Mouse (Mus musculus): ENCODE data around the gene Errfi1. TPM values are rescaled to one million over a fixed set of nuclear protein-coding genes. Genes with fewer than 3 reads are reported as not detected.
A peak's percentile ranks its signal among the peaks of the same experiment; 100 is the strongest.
"Not testable (repeated sequence)": the region's sequence is repeated elsewhere in the genome, so short reads cannot be mapped to it uniquely, and the experiment has no call there.

Gene Errfi1
- polyA plus RNA-seq, 1 experiment from 2014 or later, result 17.3 TPM

DNA sequence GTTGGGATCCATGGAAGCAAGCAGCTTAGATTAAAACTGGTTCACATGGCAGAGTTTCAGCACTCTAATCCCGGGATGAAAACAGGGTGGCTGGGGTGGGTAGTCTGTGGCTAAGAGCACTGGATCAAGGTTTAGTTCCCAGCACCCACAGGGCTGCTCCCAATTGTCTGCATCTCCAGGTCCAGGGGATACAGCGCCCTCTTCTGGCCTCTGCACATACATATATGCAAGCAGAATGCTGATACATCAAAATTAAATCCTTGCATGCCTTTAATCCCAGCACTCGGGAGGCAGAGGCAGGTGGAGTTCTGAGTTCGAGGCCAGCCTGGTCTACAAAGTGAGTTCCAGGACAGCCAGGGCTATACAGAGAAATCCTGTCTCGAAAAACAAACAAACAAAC lies 54.8 kb downstream of the Errfi1 start:
- ATAC-seq (replicated peaks); H3K9me3 ChIP-seq; H3K9ac ChIP-seq (replicated peaks); H3K27me3 ChIP-seq; H3K27ac ChIP-seq (replicated peaks): not testable (repeated sequence)
- Histone ChIP-seq H3K4me2 (replicated peaks) (peak overlapping the region; percentile 80; the same call in 1 of the 2 replicates), H3K36me3 (peaks cover 23% of the 10 kb centered on the region), H3K4me1 (peaks cover 25% of the 10 kb centered on the region), H3K4me3 (peak overlapping the region; percentile 100; the same call in 1 of the 2 replicates)
- WGBS, result 73% methylated on average over 5 of the region's 5 CpGs

DNA sequence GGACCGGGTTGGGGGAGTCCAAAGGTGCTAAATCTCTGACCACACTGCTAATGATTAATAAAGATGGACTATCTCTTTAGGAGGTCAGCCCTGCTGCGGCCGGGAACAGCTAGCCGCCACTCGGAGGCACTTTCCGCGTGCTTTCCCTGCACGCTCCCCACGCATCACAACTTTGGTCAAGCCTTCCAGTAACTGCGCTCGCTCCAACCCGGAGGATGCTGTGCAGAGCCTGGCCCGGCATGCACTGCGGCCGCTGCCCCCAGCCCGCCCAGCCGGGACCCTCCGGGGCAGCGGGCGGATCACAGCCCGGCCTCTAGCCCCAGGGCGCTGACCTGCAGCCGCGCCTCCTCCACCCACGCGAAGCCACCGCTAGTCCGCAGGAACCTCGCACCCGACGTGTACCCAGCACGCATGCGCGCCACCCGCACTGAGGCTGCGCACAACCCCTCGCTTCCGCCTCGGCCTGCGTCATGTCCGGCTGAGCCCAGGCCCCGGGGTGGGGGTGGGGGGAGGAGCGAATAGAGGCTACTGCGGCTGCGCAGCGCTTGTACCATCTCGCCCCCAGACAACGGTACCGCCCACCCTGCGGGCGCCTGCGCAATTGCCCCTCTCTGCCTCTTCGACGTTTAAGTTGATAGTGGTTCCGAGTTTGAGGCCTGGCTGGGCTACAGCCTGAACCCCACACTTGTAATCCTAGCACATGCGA lies 55.9 kb downstream of the Errfi1 start:
- WGBS, result under 1% methylated on average over 55 of the region's 56 CpGs

DNA sequence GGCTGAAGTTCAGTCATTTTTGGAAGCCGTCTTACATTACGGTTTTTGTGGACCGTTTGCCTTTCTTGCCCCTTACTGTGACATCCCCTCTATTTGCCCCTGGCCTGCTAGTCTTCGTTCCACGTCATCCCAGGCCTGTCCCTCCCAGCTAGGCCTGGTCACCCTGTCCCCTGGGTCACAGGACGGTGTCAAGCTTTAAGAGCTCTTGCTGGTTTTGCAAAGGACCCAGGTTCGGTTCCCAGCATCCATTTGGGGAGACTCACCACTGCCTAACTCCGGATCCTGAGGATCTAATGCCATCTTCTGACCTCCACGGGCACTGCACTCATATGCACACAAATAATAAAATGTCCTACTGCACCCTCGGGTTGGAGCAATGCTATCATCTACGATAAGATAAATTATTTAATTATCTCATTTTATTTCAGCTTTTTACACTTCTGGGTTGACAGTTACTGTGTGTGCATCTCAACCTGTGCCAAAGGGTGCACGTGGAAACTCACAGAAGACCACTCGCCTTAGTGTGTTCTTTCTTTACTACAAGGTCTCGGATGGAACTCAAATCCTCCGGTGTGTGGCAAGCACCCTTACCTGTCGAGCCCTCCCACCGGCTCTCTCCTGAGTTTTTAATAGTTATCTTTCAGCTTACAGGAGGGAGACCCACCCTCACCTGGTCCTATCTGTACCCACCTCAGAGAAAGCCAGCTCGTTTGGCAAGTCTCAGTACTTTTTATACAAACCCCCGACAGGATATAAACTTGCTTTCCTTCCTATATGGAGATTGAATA lies 56.6 kb downstream of the Errfi1 start:
- Histone ChIP-seq H3K9ac (replicated peaks) (0 out of 2 replicates have a peak overlapping the region, but pooled peaks have one; percentile 29), H3K27me3 (no peaks in the 10 kb centered on the region), H3K4me1 (peaks cover 37% of the 10 kb centered on the region), H3K4me2 (replicated peaks) (peak overlapping the region; percentile 80), H3K9me3 (no peaks in the 10 kb centered on the region), H3K36me3 (peaks cover 10% of the 10 kb centered on the region), H3K27ac (replicated peaks) (peak overlapping the region; percentile 85), H3K4me3 (peak overlapping the region; percentile 100)
- 85% methylated on average over 19 of the region's 19 CpGs for WGBS
- peak; percentile 49; the same call in 1 of the 2 replicates for ATAC-seq (replicated peaks)

More for the DNA sequence above, 55.9 kb downstream of the Errfi1 start:
- ATAC-seq (replicated peaks), result peak; percentile 90
- Histone ChIP-seq H3K9ac (replicated peaks) (peak overlapping the region; percentile 98), H3K4me2 (replicated peaks) (peak overlapping the region; percentile 80), H3K4me3 (peak overlapping the region; percentile 100), H3K4me1 (peaks cover 30% of the 10 kb centered on the region), H3K27me3 (no peaks in the 10 kb centered on the region), H3K27ac (replicated peaks) (peak overlapping the region; percentile 85), H3K36me3 (peaks cover 15% of the 10 kb centered on the region), H3K9me3 (no peaks in the 10 kb centered on the region)

DNA sequence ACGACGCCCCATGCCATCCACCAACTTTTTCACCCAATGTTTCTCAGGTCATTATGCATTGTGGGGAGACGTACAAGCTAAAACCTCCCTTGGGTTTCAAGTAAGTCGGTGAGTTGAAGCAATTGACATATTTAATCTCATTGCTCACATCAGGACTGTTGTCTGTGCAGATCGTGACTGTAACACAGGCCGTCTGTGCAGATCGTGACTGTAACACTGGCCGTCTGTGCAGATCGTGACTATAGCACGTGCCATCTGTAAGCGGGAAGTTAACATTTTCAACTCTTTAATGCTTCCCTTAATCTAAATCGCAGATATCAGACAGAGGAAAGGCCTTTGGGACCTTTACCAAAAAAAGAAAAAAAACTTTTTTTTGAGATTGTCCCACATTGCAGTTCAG lies 60.0 kb downstream of the Errfi1 start:
- Histone ChIP-seq H3K27ac (replicated peaks) (peak overlapping the region; percentile 82), H3K4me2 (replicated peaks) (peak overlapping the region; percentile 61), H3K4me3 (peak overlapping the region; percentile 85), H3K9ac (replicated peaks) (peak overlapping the region; percentile 82), H3K27me3 (no peaks in the 10 kb centered on the region), H3K9me3 (no peaks in the 10 kb centered on the region), H3K36me3 (no peaks in the 10 kb centered on the region), H3K4me1 (peaks cover 31% of the 10 kb centered on the region)
- ATAC-seq (replicated peaks), result no peak
- WGBS, result 14% methylated on average over 12 of the region's 12 CpGs

DNA sequence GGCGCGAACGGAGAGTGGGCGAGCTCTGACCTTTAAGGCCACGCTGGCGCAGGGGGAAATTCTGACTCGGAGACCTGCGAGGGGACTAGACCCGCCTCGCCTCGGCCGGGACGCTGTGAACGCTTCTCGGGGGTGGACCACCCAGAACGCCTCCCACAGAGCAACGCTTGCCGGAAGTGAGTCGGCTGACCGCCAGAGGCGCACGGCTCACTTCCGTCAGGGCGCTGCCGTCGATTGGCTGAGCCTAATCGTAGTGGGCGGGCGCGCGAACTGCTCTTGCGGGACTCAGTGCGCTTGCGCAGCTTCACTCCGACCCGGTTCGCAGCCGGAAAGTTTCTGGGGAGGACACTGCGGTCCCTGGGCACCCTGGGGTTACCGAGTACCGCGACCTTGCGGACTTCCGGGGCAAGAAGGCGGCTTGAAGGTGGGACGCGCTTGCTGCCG lies 60.6 kb downstream of the Errfi1 start, which contains the start of the genes Park7 and Tnfrsf9:
Gene Park7 (minus strand): TSS at position 148 of the 444 bp plus-strand sequence.
Gene Tnfrsf9 (plus strand): TSS at position 273 of the 444 bp plus-strand sequence.
- no peaks in the 10 kb centered on the region for H3K9me3 ChIP-seq
- peak; percentile 88 for ATAC-seq (replicated peaks)
- H3K27ac ChIP-seq (replicated peaks), result peak within 1 kb of the TSS; percentile 82
- H3K36me3 ChIP-seq, result no peaks in the 10 kb centered on the region
- H3K4me2 ChIP-seq (replicated peaks), result peak within 1 kb of the TSS; percentile 61
- no peaks in the 10 kb centered on the region for H3K27me3 ChIP-seq
- peaks cover 25% of the 10 kb centered on the region for H3K4me1 ChIP-seq
- WGBS, result under 1% methylated on average over 48 of the region's 48 CpGs
- H3K9ac ChIP-seq (replicated peaks), result peak within 1 kb of the TSS; percentile 82
- H3K4me3 ChIP-seq, result peak within 1 kb of the TSS; percentile 85

DNA sequence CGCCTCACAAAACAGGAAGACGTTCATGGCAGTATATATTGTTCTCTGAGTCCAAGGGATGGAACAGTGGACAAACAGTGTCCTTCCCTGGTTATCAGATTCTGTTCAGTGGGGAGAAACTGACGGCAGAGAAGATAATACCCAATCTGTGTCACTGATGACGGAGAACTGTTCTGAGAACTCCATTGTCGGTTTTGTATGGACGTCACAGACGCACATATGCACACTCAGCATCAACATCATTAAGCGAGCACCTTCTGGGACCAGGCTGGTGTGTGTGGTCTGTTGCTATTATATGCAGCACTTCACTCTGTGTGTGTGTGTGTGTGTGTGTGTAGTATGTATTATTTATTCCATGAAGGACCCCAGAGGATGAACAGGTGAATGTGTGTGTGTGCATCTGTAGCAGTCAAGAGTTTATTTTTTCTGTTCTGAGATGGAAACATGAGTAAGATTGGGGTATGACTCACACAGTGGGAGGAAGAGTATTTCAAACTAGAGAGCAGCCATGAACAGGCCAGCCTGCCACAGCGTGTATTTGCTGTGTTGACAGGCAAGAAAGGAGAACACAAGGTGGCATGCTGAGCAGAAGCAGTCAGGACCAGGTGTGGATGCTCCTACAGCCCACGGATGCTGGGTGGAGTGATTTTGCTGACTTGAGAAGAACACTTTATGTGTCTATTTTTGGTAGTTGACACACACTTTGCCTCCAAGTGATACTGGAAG lies 61.6 kb downstream of the Errfi1 start:
- Histone ChIP-seq H3K27me3 (no peaks in the 10 kb centered on the region), H3K36me3 (no peaks in the 10 kb centered on the region), H3K4me1 (peaks cover 22% of the 10 kb centered on the region), H3K9ac (replicated peaks) (peak overlapping the region; percentile 82), H3K4me3 (peak overlapping the region; percentile 85), H3K27ac (replicated peaks) (no peak overlapping the region), H3K9me3 (no peaks in the 10 kb centered on the region), H3K4me2 (replicated peaks) (peak overlapping the region; percentile 61)
- 49% methylated on average over 10 of the region's 10 CpGs for WGBS
- ATAC-seq (replicated peaks), result no peak

DNA sequence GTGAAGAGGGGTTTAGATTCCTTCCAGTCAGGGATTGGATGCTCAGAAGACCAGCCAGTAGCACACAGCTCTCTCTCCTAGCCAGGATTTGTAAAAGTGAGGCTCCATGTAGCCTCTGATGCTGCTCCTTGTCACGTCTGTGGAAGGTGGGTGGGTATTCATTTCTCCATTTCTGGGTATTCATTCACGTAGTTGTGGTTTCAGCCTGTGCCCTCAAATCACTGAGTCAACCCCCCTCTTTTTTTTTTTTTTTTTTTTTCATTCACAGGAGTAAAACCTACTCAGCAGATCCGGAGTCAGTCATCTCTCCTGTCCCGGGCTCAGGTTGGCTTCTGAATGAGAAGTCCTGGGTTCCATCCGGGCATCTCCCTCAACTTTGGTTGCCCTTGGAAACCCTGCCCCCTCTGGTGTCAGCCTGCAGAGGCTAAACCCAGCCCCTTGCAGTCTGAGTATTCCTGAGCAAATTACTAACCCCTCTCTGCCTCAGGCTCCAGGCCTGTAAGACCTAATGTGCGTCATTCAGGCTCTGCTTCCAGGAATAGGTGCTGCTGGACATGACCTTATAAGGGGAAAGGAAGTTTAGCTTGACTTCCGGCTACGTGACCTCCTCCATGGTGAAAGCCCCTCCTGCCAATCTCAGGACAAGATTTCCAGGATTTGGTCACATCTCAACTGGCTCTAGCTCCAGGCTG lies 63.8 kb downstream of the Errfi1 start:
- no peaks in the 10 kb centered on the region for H3K27me3 ChIP-seq
- no peak overlapping the region for H3K4me3 ChIP-seq
- no peak overlapping the region for H3K9ac ChIP-seq (replicated peaks)
- no peak for ATAC-seq (replicated peaks)
- H3K36me3 ChIP-seq, result no peaks in the 10 kb centered on the region
- H3K4me2 ChIP-seq (replicated peaks), result no peak overlapping the region
- no peak overlapping the region for H3K27ac ChIP-seq (replicated peaks)
- H3K9me3 ChIP-seq, result no peaks in the 10 kb centered on the region
- peaks cover 22% of the 10 kb centered on the region for H3K4me1 ChIP-seq
- WGBS, result 75% methylated on average over 8 of the region's 8 CpGs

Other genes with a start within 250 kb of the Errfi1 start
- 16.7 and 19.0 TPM in 2 replicates for gene Slc45a1, start 201.7 kb upstream of the Errfi1 start, polyA plus RNA-seq (2015; fragmentation: Nextera tagmentation; extraction: Ambion mirVana)
- 381 and 388 TPM in 2 replicates for gene Park7, start 60.5 kb downstream of the Errfi1 start, polyA plus RNA-seq (2015; fragmentation: Nextera tagmentation; extraction: Ambion mirVana)
- 0.19 and 0.29 TPM in 2 replicates for gene Tnfrsf9, start 60.6 kb downstream of the Errfi1 start, polyA plus RNA-seq (2015; fragmentation: Nextera tagmentation; extraction: Ambion mirVana)
- not detected in 2 replicates for gene Uts2, start 143.2 kb downstream of the Errfi1 start, polyA plus RNA-seq (2015; fragmentation: Nextera tagmentation; extraction: Ambion mirVana)
- 3.0 and 3.3 TPM in 2 replicates for gene Per3, start 190.7 kb downstream of the Errfi1 start, polyA plus RNA-seq (2015; fragmentation: Nextera tagmentation; extraction: Ambion mirVana)
- gene Vamp3, start 204.0 kb downstream of the Errfi1 start, polyA plus RNA-seq (2015; fragmentation: Nextera tagmentation; extraction: Ambion mirVana), result 69.3 and 69.4 TPM in 2 replicates
- gene Gm13090, start 235.7 kb downstream of the Errfi1 start, polyA plus RNA-seq (2015; fragmentation: Nextera tagmentation; extraction: Ambion mirVana), result 0.24 TPM in 1 of 2 replicates, not detected in the other